Mouse (Mus musculus): ENCODE measurements around the gene Plxnb2.
A peak's percentile ranks its signal among the peaks of the same experiment; 100 is the strongest.

Gene Plxnb2

GRCm38 (mm10) chr15:89148496-89149270, 31.9 kb downstream of the Plxnb2 start:
- DNase-seq (ENCODE audit: low spot score): no peak

- DNase-seq (ENCODE audit: low spot score): no peak
These were observed 32.7 kb downstream of the Plxnb2 start for GRCm38 (mm10) chr15:89147895-89148294.

- no peak for DNase-seq (ENCODE audit: low spot score)
These were observed 33.1 kb downstream of the Plxnb2 start for GRCm38 (mm10) chr15:89147456-89147855.

GRCm38 (mm10) chr15:89147024-89147423, 33.6 kb downstream of the Plxnb2 start:
- DNase-seq (ENCODE audit: low spot score): no peak

GRCm38 (mm10) chr15:89146537-89146936, 34.1 kb downstream of the Plxnb2 start:
- DNase-seq (ENCODE audit: low spot score): no peak

- DNase-seq (ENCODE audit: low spot score): no peak
These were observed 34.7 kb downstream of the Plxnb2 start for GRCm38 (mm10) chr15:89145813-89146350.

- DNase-seq (ENCODE audit: low spot score): no peak
These were observed 35.6 kb downstream of the Plxnb2 start for GRCm38 (mm10) chr15:89144965-89145364.

GRCm38 (mm10) chr15:89143134-89143533, 37.5 kb downstream of the Plxnb2 start:
- no peak for DNase-seq (ENCODE audit: low spot score)

GRCm38 (mm10) chr15:89141905-89142304, 38.7 kb downstream of the Plxnb2 start:
- no peak for DNase-seq (ENCODE audit: low spot score)

GRCm38 (mm10) chr15:89141443-89141842, 39.1 kb downstream of the Plxnb2 start:
- DNase-seq (ENCODE audit: low spot score): no peak

GRCm38 (mm10) chr15:89140659-89141252, 39.8 kb downstream of the Plxnb2 start, which contains the start of gene Mapk12:
Mapk12 (minus strand) TSS chr15:89140703.
- no peak for DNase-seq (ENCODE audit: low spot score)

- DNase-seq (ENCODE audit: low spot score): no peak
These were observed 40.4 kb downstream of the Plxnb2 start for GRCm38 (mm10) chr15:89140048-89140658.

- DNase-seq (ENCODE audit: low spot score): no peak
These were observed 42.1 kb downstream of the Plxnb2 start for GRCm38 (mm10) chr15:89138531-89138930.

- no peak for DNase-seq (ENCODE audit: low spot score)
These were observed 42.6 kb downstream of the Plxnb2 start for GRCm38 (mm10) chr15:89138046-89138405.

GRCm38 (mm10) chr15:89137378-89138045, 43.1 kb downstream of the Plxnb2 start:
- DNase-seq (ENCODE audit: low spot score): no peak

GRCm38 (mm10) chr15:89136461-89137155, 44.0 kb downstream of the Plxnb2 start:
- DNase-seq (ENCODE audit: low spot score): no peak

- no peak for DNase-seq (ENCODE audit: low spot score)
These were observed 49.3 kb downstream of the Plxnb2 start for GRCm38 (mm10) chr15:89131316-89131715.

GRCm38 (mm10) chr15:89130245-89130644, 50.3 kb downstream of the Plxnb2 start:
- DNase-seq (ENCODE audit: low spot score): no peak

- DNase-seq (ENCODE audit: low spot score): peak; percentile 62
These were observed 51.9 kb downstream of the Plxnb2 start, which contains the start of gene Hdac10 for GRCm38 (mm10) chr15:89128382-89129350. Hdac10 (minus strand) TSS chr15:89128700.

GRCm38 (mm10) chr15:89127364-89127940, 53.1 kb downstream of the Plxnb2 start:
- no peak for DNase-seq (ENCODE audit: low spot score)
